Mouse (Mus musculus): Measurements from ENCODE around the gene Nin. TPM values are rescaled to one million over a fixed set of nuclear protein-coding genes. Genes with fewer than 3 reads are reported as not detected.

Nin gene
- polyA plus RNA-seq, 1 experiment: 11.5 TPM

GRCm38 (mm10) chr12:70088297-70088696, 25.2 kb downstream of the Nin start:
- H3K4me1 ChIP-seq (ENCODE audit: control insufficient read depth, insufficient read depth, insufficient read length): no peaks in the 10 kb centered on the region
- DNase-seq (ENCODE audit: low read depth in 1 of 2, low spot score in 2 of 2): no peak
- H3K4me3 ChIP-seq (ENCODE audit: extremely low read depth, insufficient read depth, insufficient read length): no peak overlapping the region
- 85% methylated on average over 4 of the region's 4 CpGs for WGBS
- H3K27ac ChIP-seq (ENCODE audit: insufficient read depth, low read length): no peak overlapping the region
- H3K27me3 ChIP-seq (ENCODE audit: control insufficient read depth, insufficient read depth, low read length): no peaks in the 10 kb centered on the region
- peaks cover 6% of the 10 kb centered on the region for H3K36me3 ChIP-seq (ENCODE audit: control insufficient read depth, insufficient read depth, low read length)
- TF ChIP-seq CTCF (IDR thresholded peaks at IDR 0.05; ENCODE audit: extremely low read depth, insufficient read depth, insufficient read length, insufficient replicate concordance) (no peak), POLR2A (IDR thresholded peaks at IDR 0.05; ENCODE audit: low read depth, low read length) (no peak)

- no peaks in the 10 kb centered on the region for H3K4me1 ChIP-seq (ENCODE audit: control insufficient read depth, insufficient read depth, insufficient read length)
- H3K36me3 ChIP-seq (ENCODE audit: control insufficient read depth, insufficient read depth, low read length): peaks cover 6% of the 10 kb centered on the region
- no peak for DNase-seq (ENCODE audit: low read depth in 1 of 2, low spot score in 2 of 2)
- TF ChIP-seq POLR2A (IDR thresholded peaks at IDR 0.05; ENCODE audit: low read depth, low read length): no peak
- TF ChIP-seq CTCF (IDR thresholded peaks at IDR 0.05; ENCODE audit: extremely low read depth, insufficient read depth, insufficient read length, insufficient replicate concordance): no peak
- no peak overlapping the region for H3K4me3 ChIP-seq (ENCODE audit: extremely low read depth, insufficient read depth, insufficient read length)
- 82% methylated on average over 3 of the region's 3 CpGs for WGBS
- no peak overlapping the region for H3K27ac ChIP-seq (ENCODE audit: insufficient read depth, low read length)
- no peaks in the 10 kb centered on the region for H3K27me3 ChIP-seq (ENCODE audit: control insufficient read depth, insufficient read depth, low read length)
Measured at GRCm38 (mm10) chr12:70085351-70085750, 28.2 kb downstream of the Nin start.

- no peak overlapping the region; the same call in 1 of the 2 replicates for H3K27ac ChIP-seq (ENCODE audit: insufficient read depth, low read length)
- no peak for DNase-seq (ENCODE audit: low read depth in 1 of 2, low spot score in 2 of 2)
- WGBS: 36% methylated on average over 5 of the region's 5 CpGs
- no peak overlapping the region for H3K4me3 ChIP-seq (ENCODE audit: extremely low read depth, insufficient read depth, insufficient read length)
- H3K27me3 ChIP-seq (ENCODE audit: control insufficient read depth, insufficient read depth, low read length): no peaks in the 10 kb centered on the region
- H3K4me1 ChIP-seq (ENCODE audit: control insufficient read depth, insufficient read depth, insufficient read length): no peaks in the 10 kb centered on the region; the same call in 1 of the 2 replicates
- H3K36me3 ChIP-seq (ENCODE audit: control insufficient read depth, insufficient read depth, low read length): peaks cover 1% of the 10 kb centered on the region; the same call in 1 of the 2 replicates
- TF ChIP-seq POLR2A (IDR thresholded peaks at IDR 0.05; ENCODE audit: low read depth, low read length) (no peak), CTCF (IDR thresholded peaks at IDR 0.05; ENCODE audit: extremely low read depth, insufficient read depth, insufficient read length, insufficient replicate concordance) (no peak)
Measured at GRCm38 (mm10) chr12:70084198-70084597, 29.3 kb downstream of the Nin start.

GRCm38 (mm10) chr12:70083737-70084136, 29.8 kb downstream of the Nin start:
- Histone ChIP-seq H3K4me1 (ENCODE audit: control insufficient read depth, insufficient read depth, insufficient read length) (no peaks in the 10 kb centered on the region; the same call in 1 of the 2 replicates), H3K27ac (ENCODE audit: insufficient read depth, low read length) (no peak overlapping the region), H3K27me3 (ENCODE audit: control insufficient read depth, insufficient read depth, low read length) (no peaks in the 10 kb centered on the region), H3K4me3 (ENCODE audit: extremely low read depth, insufficient read depth, insufficient read length) (no peak overlapping the region), H3K36me3 (ENCODE audit: control insufficient read depth, insufficient read depth, low read length) (peaks cover 1% of the 10 kb centered on the region; the same call in 1 of the 2 replicates)
- DNase-seq (ENCODE audit: low read depth in 1 of 2, low spot score in 2 of 2): no peak
- TF ChIP-seq POLR2A (IDR thresholded peaks at IDR 0.05; ENCODE audit: low read depth, low read length): no peak
- TF ChIP-seq CTCF (IDR thresholded peaks at IDR 0.05; ENCODE audit: extremely low read depth, insufficient read depth, insufficient read length, insufficient replicate concordance): no peak
- WGBS: 87% methylated on average over 4 of the region's 4 CpGs

- 91% methylated on average over 3 of the region's 3 CpGs for WGBS
- H3K4me3 ChIP-seq (ENCODE audit: extremely low read depth, insufficient read depth, insufficient read length): no peak overlapping the region
- H3K27ac ChIP-seq (ENCODE audit: insufficient read depth, low read length): no peak overlapping the region
- H3K36me3 ChIP-seq (ENCODE audit: control insufficient read depth, insufficient read depth, low read length): no peaks in the 10 kb centered on the region
- no peak for TF ChIP-seq POLR2A (IDR thresholded peaks at IDR 0.05; ENCODE audit: low read depth, low read length)
- TF ChIP-seq CTCF (IDR thresholded peaks at IDR 0.05; ENCODE audit: extremely low read depth, insufficient read depth, insufficient read length, insufficient replicate concordance): no peak
- DNase-seq (ENCODE audit: low read depth in 1 of 2, low spot score in 2 of 2): no peak
- H3K27me3 ChIP-seq (ENCODE audit: control insufficient read depth, insufficient read depth, low read length): no peaks in the 10 kb centered on the region
- H3K4me1 ChIP-seq (ENCODE audit: control insufficient read depth, insufficient read depth, insufficient read length): no peaks in the 10 kb centered on the region; the same call in none of the 2 replicates
Measured at GRCm38 (mm10) chr12:70082935-70083532, 30.5 kb downstream of the Nin start.

- H3K36me3 ChIP-seq (ENCODE audit: control insufficient read depth, insufficient read depth, low read length): 0 out of 2 replicates have a peak, but pooled peaks cover 1% of the 10 kb centered on the region
- WGBS: 92% methylated on average over 9 of the region's 9 CpGs
Measured at GRCm38 (mm10) chr12:70082485-70082884, 31.0 kb downstream of the Nin start.

GRCm38 (mm10) chr12:70078471-70079025, 35.0 kb downstream of the Nin start:
- 54% methylated on average over 7 of the region's 7 CpGs for WGBS
- DNase-seq (ENCODE audit: low read depth in 1 of 2, low spot score in 2 of 2): no peak
- no peak overlapping the region for H3K4me3 ChIP-seq (ENCODE audit: extremely low read depth, insufficient read depth, insufficient read length)
- H3K27ac ChIP-seq (ENCODE audit: insufficient read depth, low read length): no peak overlapping the region; the same call in 1 of the 2 replicates
- no peaks in the 10 kb centered on the region; the same call in none of the 2 replicates for H3K4me1 ChIP-seq (ENCODE audit: control insufficient read depth, insufficient read depth, insufficient read length)
- no peak for TF ChIP-seq POLR2A (IDR thresholded peaks at IDR 0.05; ENCODE audit: low read depth, low read length)
- no peak for TF ChIP-seq CTCF (IDR thresholded peaks at IDR 0.05; ENCODE audit: extremely low read depth, insufficient read depth, insufficient read length, insufficient replicate concordance)
- peaks cover 7% of the 10 kb centered on the region; the same call in 1 of the 2 replicates for H3K36me3 ChIP-seq (ENCODE audit: control insufficient read depth, insufficient read depth, low read length)
- no peaks in the 10 kb centered on the region for H3K27me3 ChIP-seq (ENCODE audit: control insufficient read depth, insufficient read depth, low read length)

More at GRCm38 (mm10) chr12:70082485-70082884, 31.0 kb downstream of the Nin start:
- H3K27ac ChIP-seq (ENCODE audit: insufficient read depth, low read length): no peak overlapping the region
- TF ChIP-seq POLR2A (IDR thresholded peaks at IDR 0.05; ENCODE audit: low read depth, low read length): no peak
- TF ChIP-seq CTCF (IDR thresholded peaks at IDR 0.05; ENCODE audit: extremely low read depth, insufficient read depth, insufficient read length, insufficient replicate concordance): no peak
- H3K27me3 ChIP-seq (ENCODE audit: control insufficient read depth, insufficient read depth, low read length): no peaks in the 10 kb centered on the region
- H3K4me1 ChIP-seq (ENCODE audit: control insufficient read depth, insufficient read depth, insufficient read length): no peaks in the 10 kb centered on the region; the same call in none of the 2 replicates
- no peak overlapping the region for H3K4me3 ChIP-seq (ENCODE audit: extremely low read depth, insufficient read depth, insufficient read length)
- no peak for DNase-seq (ENCODE audit: low read depth in 1 of 2, low spot score in 2 of 2)

Measured in spleen, adult 2 months (tissue).